In the genomic region with DNA sequence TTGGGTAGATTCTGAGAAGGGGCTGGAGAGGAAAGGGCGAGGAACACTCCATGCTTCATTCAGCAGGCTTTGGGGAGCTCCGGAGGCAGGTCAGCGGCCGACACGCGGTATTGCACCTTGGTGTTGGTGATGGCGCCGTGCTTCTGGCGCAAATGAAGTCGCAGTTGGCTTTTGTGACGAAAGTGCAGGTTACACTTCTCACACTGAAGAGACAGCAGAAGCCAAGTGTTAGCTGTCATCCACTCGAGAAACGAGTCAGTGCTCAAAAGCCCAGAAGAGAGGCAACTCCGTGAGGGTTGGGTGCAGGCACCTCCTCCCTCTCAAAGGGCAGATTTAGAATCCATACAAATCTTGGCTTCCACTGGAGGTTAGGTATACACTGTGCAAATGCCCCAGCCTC, we compare ENCODE assay signal across 38 mouse cellular contexts. TPM values are rescaled to one million over a fixed set of nuclear protein-coding genes. Genes with fewer than 3 reads are reported as not detected.
"Had no signal": no experiment of that assay in that cellular context is flagged by ENCODE, and none has a peak within 500 bp of the region (broad histone marks: within the 10 kb centered on the region; RNA-seq: fewer than 3 reads in every experiment).

No protein-coding gene starts in this region.

- H3K4me1 ChIP-seq: intestine, embryonic 15.5 days had no signal

- DNase-seq: gastrocnemius, postnatal 14 days; gastrocnemius, postnatal 36 days; heart, postnatal 14 days; heart, postnatal 36 days; kidney, adult 18-20 months; kidney, adult 8-10 months; kidney, postnatal 10 days; kidney, postnatal 25 days; kidney, postnatal 4 days; liver had no signal

- H3K27ac ChIP-seq: heart, embryonic 13.5 days; heart, embryonic 15.5 days; hindbrain, embryonic 10.5 days; hindbrain, embryonic 12.5 days; hindbrain, embryonic 14.5 days; intestine, embryonic 15.5 days; layer of hippocampus, adult 2 months; left cerebral cortex, adult 2 months; limb, embryonic 10.5 days; limb, embryonic 12.5 days had no signal

- H3K4me2 ChIP-seq: heart, embryonic 11.5 days; heart, embryonic 13.5 days; heart, embryonic 15.5 days; hindbrain, embryonic 12.5 days; hindbrain, embryonic 14.5 days; intestine, embryonic 15.5 days; limb, embryonic 12.5 days; liver, embryonic 11.5 days had no signal

- ATAC-seq: forebrain, embryonic 16.5 days; hindbrain, embryonic 16.5 days; inflammation-experienced regulatory T-cells, adult 6 months; intestine, embryonic 15.5 days; intestine, postnatal 0 days had no signal

- H3K27me3 ChIP-seq: heart, embryonic 13.5 days; heart, embryonic 15.5 days; hindbrain, embryonic 12.5 days; intestine, embryonic 15.5 days; limb, embryonic 12.5 days had no signal

- H3K9me3 ChIP-seq: heart, embryonic 13.5 days; heart, embryonic 15.5 days; hindbrain, embryonic 10.5 days; hindbrain, embryonic 12.5 days; intestine, embryonic 15.5 days; limb, embryonic 10.5 days; limb, embryonic 12.5 days had no signal

- H3K9ac ChIP-seq: heart, embryonic 13.5 days; heart, embryonic 15.5 days; hindbrain, embryonic 12.5 days; hindbrain, embryonic 14.5 days; intestine, embryonic 15.5 days; limb, embryonic 12.5 days had no signal

- H3K36me3 ChIP-seq: hindbrain, embryonic 10.5 days; hindbrain, embryonic 12.5 days; limb, embryonic 10.5 days; limb, embryonic 12.5 days had no signal

- H3K4me3 ChIP-seq: heart, embryonic 13.5 days; heart, embryonic 15.5 days; hindbrain, embryonic 10.5 days; hindbrain, embryonic 12.5 days; intestine, embryonic 15.5 days; layer of hippocampus, adult 2 months; left cerebral cortex, adult 2 months; limb, embryonic 10.5 days; limb, embryonic 12.5 days had no signal

RNA-seq across cellular contexts. Expression of a gene that starts 22.2 kb away (rescaled TPM):
- total RNA-seq: gastrocnemius, adult 8-10 months; gastrocnemius, postnatal 14 days; gastrocnemius, postnatal 36 days; granulocyte monocyte progenitor cell, adult 5-6 weeks; heart, adult 8-10 months; heart, postnatal 14 days; heart, postnatal 36 days; layer of hippocampus, adult 2 months; layer of hippocampus, postnatal 10 days; layer of hippocampus, postnatal 25 days; left cerebral cortex, adult 2 months; left cerebral cortex, postnatal 14 days; left cerebral cortex, postnatal 36 days had no signal
- polyA plus RNA-seq: forebrain, embryonic 16.5 days; frontal cortex, adult 2 months; heart, embryonic 11.5 days; heart, embryonic 13.5 days; heart, embryonic 15.5 days; heart, postnatal 0 days; hindbrain, embryonic 10.5 days; hindbrain, embryonic 12.5 days; hindbrain, embryonic 14.5 days; hindbrain, embryonic 16.5 days; inflammation-experienced regulatory T-cells, adult 6 months; intestine, embryonic 15.5 days; intestine, postnatal 0 days; kidney, embryonic 14.5 days; kidney, embryonic 16.5 days; limb, embryonic 10.5 days; limb, embryonic 12.5 days; limb, embryonic 14.5 days; liver, embryonic 11.5 days had no signal

RNA-seq across cellular contexts. Expression of a gene that starts 33.9 kb away (rescaled TPM):
- total RNA-seq: gastrocnemius, adult 8-10 months; gastrocnemius, postnatal 14 days; gastrocnemius, postnatal 36 days; granulocyte monocyte progenitor cell, adult 5-6 weeks; heart, adult 8-10 months; heart, postnatal 14 days; heart, postnatal 36 days; left cerebral cortex, adult 2 months; left cerebral cortex, postnatal 36 days had no signal
- polyA plus RNA-seq: heart, embryonic 11.5 days; heart, embryonic 13.5 days; heart, embryonic 15.5 days; heart, postnatal 0 days; hindbrain, embryonic 10.5 days; hindbrain, embryonic 12.5 days; hindbrain, embryonic 14.5 days; hindbrain, embryonic 16.5 days; inflammation-experienced regulatory T-cells, adult 6 months; intestine, embryonic 15.5 days; intestine, postnatal 0 days; kidney, embryonic 14.5 days; kidney, embryonic 16.5 days; limb, embryonic 10.5 days; limb, embryonic 12.5 days; limb, embryonic 14.5 days; liver, embryonic 11.5 days had no signal
